Mouse (Mus musculus) adrenal gland, adult 2 months (tissue): ENCODE results near the gene 4931428F04Rik. TPM values are rescaled to one million over a fixed set of nuclear protein-coding genes. Genes with fewer than 3 reads are reported as not detected.

Experiments used
- DNase-seq: peaks from one replicate; pipeline ENCODE4 v3.0.0; 2021
- polyA plus RNA-seq: library from polyadenylated mRNA; depleted of rRNA; stranded (reverse); fragments of >200 nt; gene quantifications from 2 replicates; pipeline ENCODE4 v1.2.3, GENCODE M21; 2012
- total RNA-seq, 2 experiments: library from RNA; stranded (reverse); gene quantifications; 2 replicates each; pipeline ENCODE4 v1.2.3; 2021

Gene 4931428F04Rik
- total and polyA plus RNA-seq, 3 experiments = 1.8 to 4.1 (median 3.4) TPM

DNA sequence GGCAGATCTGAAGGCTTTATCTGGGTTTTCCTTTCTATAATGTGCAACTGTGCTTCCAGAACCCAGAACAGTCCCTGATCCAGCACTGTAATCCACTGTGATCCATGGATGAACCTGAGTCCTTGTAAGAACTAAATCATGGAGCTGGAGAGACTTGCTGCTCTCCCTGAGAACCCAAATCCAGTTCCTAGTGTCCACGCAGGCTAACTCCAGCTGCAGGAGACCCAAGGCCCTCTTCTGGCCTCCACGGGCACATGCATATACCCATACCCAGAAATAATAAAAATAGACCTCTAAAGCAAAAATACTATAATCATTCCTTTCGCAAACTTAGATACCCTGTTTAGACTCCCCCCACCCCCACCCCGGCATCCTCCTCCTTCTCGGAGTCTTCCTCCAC, 1.4 kb downstream of the 4931428F04Rik start:
- DNase-seq = no peak

DNA sequence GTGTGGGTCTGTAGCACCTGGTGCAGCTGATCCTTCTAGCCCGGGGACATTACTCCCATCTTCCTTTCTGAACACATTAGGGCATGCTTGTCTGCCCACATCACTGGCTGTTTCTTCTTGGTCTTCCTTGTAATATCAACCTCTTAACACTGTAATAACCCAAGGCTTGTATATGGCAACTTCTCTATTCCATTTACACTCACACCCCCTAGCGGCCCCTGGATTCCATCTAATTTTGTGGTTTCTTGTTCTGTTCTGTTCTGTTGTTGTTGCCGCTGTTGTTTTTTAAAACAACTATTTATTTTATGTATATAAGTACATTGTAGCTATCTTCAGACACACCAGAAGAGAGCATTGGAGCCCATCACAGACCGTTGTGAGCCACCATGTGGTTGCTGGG, 2.8 kb downstream of the 4931428F04Rik start:
- no peak for DNase-seq

DNA sequence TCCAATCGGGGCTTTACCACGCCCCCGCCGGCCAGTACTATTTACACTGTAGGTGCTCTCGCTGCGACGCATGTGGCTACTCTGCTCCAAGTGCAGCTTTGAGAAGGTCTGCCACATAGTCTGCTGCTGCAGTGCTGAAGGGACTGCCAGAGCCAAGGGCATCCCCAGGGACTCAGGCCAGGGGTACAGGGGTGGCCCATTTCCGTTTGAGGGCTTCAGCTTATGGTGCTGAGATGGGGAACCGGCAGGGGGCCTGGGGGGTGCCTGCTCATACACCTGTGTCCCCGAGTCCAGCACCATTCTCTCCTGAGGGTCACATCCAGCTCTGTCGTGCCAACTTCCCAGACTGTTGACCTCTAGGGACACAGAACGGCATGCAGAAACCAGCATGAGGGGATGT, 4.2 kb downstream of the 4931428F04Rik start:
- DNase-seq = no peak

DNA sequence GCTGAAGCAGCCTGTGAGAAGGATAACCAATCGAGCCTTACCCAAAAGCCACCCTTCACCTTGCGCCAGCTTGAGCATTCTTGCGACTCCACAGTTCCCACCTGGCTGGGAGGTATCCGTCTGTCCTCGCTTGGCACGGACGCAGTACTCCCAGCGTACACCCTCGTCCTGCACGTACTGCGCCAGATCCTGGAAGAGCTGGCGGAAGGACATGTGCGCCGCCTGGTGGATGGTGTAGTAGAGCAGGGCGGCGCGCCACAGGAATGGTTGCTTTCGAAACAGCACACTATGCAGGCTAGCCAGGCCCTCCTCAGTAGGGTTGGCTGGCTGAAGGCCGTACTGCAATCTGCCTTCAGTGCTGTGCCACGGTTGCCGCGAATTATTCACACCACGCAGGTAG, 6.6 kb downstream of the 4931428F04Rik start:
- DNase-seq = peak; percentile 74

DNA sequence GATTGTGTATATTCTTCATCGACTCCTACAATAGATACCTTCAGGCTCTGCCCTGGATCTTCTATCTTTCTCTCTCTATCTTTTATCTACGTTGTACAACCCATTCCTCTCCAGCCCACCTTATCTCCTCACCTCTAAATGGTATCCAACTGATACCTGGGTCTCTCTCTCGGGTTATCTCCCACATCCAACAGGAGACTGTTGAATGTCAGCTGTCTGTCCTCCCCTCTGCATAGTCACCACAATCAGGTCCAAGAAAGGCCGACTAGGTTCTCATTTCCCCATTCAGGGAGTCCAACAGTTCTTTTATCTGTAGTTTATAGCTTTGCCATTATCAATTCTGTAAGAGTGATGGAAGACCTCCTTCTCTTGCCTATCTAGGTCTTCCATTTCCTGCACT, 7.4 kb downstream of the 4931428F04Rik start:
- no peak for DNase-seq

DNA sequence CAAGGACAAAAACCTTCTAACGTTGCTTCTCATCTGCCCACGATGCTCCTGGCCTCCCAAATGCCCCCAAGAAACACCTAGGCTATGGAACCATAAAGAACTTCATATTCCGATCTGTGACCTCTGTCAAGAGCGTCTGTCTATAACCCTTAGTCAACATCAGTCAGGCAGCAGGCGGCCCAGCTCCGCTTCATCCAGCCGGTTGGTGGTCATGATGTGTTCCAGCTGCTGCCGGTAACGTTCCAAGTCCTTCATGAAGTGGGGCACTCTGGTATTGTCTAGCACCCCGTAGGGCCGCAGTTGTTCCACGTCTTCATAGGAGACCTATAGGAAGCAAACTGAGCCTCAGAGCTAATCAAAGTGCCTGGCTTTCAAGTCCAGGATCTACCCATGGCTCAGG, 7.8 kb downstream of the 4931428F04Rik start:
- no peak for DNase-seq

DNA sequence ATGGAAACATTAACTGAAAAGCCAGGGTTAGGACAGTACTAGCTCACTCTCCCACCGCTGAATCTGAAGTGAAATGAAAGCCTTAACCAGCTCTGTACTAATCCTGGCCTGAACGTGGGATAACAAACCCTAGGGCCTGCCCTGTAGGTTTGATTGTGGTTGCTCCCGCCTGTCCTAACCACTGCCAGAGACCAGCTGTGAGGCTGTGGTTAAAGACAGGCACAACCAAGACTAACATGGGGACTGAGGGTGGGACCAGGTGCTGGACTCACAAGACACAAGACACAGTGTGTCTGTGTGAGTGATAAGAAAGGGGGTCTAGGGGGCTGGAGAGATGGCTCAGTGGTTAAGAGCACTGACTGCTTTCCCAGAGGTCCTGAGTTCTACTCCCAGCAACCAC, 9.1 kb downstream of the 4931428F04Rik start:
- no peak for DNase-seq

DNA sequence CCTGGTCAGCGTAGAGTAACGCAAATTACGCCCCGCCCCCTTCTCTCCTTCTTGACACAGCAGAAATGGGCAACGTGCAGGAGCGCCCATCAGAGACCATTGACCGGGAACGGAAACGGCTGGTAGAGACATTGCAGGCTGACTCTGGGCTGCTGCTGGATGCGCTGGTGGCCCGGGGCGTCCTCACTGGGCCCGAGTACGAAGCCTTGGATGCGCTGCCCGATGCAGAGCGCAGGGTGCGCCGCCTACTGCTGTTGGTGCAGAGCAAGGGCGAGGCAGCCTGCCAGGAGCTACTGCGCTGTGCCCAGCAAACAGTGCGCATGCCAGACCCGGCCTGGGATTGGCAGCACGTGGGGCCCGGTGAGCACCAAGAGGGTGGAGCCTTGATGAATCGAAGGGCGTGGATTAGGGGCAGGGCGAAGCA, 10.7 kb downstream of the 4931428F04Rik start:
- peak; percentile 95 for DNase-seq

DNA sequence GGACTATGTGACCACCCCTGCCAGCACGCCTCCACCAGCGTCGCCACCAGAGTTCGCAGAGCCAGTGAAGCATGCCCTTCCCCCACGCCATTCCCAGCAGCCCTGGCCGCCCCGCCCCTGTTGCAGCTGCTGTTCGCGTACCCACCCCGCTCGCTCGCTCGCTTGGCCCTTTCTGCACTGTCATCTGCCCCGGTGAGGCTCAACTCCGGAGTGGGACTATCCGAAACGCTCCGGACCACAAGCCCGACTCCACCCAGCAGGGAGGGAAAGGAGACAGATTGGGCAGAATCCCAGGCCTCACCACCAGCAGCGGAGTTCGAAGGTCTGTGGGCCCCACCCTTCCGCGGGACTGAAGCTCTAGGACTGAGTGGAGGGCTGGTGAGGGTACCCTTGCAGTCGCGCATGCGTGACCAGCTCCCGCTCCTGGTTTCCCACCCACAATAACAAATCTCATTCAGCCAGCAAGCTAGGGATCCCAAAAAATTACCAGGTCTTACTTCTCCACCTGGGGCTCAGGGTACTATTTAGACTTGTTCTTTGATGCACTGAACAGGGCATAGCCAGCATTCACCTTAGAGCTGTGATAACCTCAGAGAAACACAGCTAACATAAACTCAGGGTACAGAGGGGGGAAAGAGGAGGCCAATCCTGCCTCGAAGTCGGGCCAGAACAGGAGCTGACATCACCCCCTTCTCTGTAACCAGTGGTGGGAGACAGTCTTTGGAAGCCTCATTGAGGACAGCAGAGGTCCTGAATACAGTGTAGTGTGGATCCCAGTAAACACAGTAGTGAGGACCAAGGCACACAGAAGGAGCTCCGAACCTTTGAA, 13.2 kb downstream of the 4931428F04Rik start:
- DNase-seq = peak; percentile 69

DNA sequence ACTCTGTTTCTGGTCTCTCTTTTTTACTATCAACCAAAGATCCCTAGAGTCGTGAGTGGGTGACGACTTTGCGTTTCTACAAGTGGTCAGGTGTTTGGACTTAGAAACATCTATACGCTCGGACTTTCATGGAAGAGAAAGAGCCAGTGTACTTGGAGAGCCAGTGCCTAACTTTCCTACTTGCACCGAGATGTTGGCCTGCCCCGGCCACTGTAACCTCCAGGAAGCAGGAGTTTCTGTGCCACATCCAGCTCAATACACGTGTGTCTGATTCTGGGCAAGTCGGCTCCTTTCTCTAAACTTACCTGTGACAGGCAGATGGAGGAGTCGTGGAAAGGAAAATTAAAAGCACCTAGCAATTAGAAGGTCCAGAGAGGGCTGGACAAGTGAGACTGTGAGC, 13.8 kb downstream of the 4931428F04Rik start, which contains the start of gene Nol3:
Gene Nol3, plus strand, starts transcription at position 301 of the 400 bp plus-strand sequence.
- DNase-seq = no peak

DNA sequence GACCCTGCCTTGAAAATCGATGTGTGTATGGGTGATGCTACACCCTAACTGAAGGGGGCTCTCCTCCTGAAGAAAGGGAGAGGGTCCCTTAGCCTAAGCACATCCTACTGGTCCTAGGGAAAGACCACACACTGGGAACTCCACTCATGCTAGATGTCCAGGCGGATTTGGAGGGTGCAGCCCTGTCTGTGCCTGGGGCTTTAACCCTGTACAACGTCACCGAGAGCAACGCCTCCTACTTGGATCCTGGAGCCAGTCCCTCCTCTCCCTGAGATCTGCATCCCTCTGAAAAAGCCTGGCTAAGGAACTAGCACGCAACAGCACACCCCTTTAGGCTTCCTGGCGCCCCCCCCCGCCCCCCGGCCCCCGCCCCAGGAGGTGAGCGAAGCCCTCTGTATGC, 14.3 kb downstream of the 4931428F04Rik start:
- DNase-seq = no peak

DNA sequence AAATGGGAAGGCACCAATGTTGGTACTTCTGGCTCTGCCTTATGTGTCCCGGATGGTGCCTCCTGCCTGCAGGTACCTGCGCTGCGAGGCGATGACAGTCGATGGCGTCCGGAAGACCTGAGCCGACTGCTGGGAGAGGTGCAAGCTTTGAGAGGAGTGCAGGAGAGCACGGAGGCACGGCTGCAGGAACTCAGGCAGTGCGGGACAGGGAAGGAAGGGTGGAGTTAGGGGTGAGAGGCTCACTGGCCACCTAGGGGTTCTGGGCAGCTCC, 18.8 kb downstream of the 4931428F04Rik start:
- no peak for DNase-seq

DNA sequence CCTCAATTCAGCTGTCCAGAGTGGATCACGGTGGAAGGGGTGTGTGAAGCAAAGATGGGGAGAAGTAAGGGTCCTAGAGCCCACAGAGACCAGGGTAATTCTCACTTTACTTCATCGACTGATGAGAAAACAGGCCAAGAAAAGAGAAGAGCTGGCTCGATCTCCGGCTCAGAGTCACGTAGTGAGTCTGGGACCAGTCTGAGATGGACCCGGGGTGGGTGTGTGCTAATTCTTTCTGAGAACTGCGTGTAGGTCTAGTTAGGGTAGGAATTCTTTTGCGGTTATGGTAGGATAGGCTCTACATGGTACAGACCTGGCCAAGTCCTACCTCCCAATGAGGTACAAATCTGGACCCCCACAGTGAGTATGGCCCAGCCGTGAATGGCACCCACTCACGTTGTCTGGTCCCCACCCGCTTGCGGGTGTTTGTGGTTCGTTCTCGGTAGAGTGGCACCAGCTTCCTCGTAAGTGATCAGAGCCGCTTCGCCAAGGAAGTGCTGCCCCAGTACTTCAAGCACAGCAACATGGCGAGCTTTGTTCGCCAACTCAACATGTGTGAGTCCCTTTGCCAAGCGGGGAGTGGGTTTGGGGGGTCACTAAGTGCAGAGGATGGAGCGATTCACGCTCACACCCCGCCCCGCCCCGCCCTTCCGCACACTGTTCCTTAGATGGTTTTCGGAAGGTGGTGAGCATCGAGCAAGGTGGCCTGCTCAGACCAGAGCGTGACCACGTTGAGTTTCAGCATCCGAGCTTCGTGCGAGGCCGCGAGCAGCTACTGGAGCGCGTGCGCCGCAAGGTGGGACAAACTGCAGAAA, 19.4 kb downstream of the 4931428F04Rik start:
- DNase-seq = no peak

DNA sequence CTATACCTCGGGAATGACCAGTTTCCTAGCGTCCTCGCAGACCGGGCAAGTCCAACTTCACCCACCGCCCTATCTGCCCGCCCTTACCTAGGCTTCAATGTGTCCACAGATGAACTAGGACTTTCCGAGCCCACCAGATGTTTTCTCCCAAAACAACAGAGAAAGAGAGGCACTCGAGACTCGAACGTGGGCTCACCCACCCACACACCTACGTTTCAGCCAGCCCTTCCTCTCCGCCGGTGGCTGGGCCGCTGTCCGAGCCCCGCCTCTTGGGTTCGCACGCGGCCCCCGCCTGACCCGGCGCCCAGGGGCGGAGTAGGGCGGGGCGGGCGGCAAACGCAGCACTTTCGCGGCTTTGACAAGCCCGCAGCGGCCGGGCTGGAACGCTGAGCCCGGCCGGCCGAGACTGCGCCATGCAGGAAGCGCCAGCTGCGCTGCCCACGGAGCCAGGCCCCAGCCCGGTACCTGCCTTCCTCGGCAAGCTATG, 20.2 kb downstream of the 4931428F04Rik start, which contains the start of gene Hsf4:
Gene Hsf4, plus strand, starts transcription at position 341 of the 487 bp plus-strand sequence.
- DNase-seq = peak; percentile 87

DNA sequence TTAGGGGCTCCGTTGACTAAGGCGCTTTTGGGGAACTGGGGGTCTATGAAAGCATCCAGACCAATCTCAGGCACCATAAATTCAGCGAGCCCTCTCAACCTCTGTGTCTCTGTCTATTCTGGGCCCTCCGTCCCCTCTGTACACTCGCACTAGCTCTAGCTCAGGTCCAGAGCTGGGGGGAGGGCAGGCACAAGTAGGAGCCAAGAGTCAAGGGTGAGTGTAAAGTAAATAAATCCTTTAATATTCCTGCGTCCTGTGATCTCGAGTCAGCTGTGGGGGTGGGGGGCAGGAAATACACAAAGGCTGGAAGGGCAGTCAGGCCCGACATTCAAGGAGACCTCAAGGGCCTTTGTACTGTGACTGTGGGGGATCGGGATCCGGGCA, 20.6 kb downstream of the 4931428F04Rik start:
- DNase-seq = peak; percentile 34

DNA sequence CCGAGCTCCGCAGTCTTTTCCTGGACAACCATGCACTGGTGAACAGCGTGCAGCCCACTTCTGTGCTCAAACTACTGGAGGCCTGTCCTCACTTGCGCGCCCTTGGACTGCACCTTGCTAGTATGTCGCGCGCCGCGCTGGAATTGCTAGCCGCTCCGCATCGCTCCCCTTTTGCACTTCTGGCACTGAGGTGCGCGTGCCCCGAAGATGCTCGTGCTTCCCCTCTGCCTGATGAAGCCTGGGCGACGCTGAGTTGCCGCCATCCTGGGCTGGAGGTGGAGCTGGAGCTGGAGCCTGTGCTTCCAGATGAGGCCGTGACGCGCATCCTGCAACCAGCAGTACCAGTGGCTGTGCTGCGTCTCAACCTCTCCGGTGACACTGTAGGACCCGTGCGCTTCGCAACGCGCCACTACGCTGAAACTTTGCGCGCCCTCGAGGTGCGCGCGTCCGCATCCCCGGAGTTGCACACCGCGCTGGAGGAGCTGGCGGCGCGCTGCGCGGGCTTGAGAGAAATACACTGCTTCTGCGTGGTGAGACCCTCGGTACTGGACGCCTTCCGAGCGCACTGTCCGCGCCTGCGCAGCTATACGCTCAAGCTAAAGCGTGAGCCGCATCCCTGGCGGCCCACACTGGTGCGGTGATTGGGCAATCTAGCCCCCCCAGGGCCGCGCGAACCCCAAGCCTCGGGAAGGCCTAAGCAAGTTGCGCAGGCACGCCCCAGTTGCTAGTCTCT, 21.2 kb downstream of the 4931428F04Rik start:
- peak; percentile 42 for DNase-seq

DNA sequence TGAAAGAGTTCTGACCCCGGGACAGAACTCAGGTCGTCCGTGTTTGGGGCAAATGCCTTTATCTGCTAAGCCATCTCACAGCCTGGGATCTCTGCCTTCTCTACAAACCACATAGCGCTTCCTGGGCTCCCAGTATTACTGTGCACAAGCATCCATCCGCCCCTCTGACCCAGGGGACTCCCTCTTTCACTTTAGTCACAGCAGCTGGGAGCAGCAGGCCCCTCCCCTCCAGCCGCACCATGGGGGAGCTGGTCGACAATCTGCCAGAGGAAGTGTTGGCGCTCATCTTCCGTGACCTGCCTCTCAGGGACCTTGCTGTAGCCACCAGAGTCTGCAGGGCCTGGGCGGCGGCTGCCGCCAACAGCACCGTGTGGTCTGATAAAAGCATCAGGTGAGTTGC, 22.9 kb downstream of the 4931428F04Rik start:
- no peak for DNase-seq

DNA sequence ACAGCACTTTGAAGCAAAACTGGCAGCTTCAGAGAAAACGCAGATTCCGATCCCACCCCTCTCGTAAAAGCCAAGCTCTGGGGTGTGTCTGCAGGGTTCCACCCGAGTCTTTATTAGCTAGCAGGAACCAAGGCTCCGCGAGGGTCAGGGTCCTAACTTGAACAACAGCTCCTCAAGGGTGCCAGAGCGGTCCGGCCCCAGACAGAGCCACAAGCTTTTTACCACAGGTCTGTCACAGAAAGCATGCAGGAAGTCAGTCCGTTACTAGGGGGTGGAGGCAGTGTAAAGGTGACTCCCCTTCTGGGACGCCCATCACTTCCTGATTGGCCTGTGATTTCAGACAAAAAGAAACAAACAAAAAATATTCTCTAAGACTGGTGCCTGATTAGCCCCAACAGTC, 24.5 kb downstream of the 4931428F04Rik start:
- no peak for DNase-seq

DNA sequence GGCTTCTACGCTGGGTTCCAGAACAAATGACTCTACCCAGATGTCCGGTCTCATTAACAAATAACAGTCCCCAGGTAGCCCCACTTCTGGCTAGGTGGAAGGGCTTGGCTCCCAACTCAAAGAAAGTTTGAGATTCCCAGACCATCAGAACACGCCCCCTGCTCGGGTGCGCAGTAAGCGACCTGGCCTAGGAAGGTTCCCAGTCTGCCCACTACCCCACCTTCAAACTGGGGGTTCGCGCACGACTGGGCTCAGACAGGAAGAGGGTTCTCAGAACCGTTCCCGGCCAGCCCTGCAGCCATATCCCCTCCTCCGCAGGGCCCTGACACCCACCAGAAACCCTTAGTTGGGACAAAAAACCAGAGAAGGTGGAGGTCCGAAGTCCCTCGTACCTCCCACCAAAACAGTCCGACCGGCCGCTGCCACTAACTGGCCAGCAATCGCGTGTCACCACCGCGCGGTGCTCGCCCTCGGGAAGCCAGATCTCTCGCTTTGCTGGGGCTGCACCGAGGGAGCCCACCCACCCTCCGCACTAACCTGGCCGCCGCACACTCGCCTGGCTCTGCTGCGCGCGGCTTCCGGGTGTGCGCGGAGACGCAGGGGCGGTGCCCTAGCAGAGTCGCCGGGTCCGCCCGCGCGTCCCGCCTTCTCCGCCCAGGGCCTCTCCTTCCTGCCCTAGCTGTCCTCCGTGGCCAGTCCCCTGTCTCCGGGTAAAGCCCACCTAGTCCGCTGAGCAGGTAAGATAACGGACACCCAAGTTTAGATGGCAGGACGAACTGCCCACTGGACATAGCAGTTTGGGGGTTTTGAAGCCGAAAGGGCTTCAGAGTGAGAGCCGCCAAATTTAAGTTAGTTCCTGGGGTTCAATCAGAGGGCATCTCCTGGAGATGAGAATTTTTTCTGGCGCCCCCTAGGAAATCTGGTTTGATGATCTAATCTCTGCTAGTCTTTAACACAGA, 25.4 kb downstream of the 4931428F04Rik start, which contains the start of the genes Tradd and Fbxl8:
Gene Tradd, minus strand, starts transcription at position 586 of the 959 bp plus-strand sequence.
Gene Fbxl8, plus strand, starts transcription at position 625 of the 959 bp plus-strand sequence.
- peak; percentile 90 for DNase-seq

DNA sequence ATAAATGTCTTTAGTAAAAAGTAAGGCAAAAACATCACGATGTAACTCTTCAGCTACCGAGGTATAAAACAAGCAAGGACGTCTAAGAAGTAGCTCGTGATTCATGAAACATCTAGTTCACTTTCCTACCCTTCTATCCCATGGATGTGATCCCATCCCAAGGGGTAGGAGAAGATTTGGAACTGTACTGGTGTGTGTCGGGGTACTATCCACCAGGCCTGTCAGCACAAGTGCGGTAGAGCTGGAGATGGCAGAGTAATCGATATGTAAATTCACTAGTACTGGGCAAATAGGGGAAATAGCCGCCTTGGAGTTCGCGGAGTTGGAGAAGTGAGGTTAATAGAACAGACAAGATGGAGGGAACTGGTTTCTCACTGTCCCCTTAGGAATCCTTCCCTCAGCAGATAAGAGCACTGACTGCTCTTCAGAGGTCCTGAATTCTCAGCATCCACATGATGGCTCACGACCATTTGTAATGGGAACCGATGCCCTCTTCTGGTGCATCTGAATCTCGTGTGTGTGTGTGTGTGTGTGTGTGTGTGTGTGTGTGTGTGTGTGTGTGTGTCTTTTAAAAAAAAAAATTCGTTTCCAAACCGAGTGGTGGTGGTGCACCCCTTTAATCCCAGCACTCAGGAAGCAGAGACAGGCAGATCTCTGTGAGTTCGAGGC, 26.3 kb downstream of the 4931428F04Rik start:
- DNase-seq = no peak
